Mouse (Mus musculus): ENCODE data around the gene Gm11562.

Gm11562 gene

DNA sequence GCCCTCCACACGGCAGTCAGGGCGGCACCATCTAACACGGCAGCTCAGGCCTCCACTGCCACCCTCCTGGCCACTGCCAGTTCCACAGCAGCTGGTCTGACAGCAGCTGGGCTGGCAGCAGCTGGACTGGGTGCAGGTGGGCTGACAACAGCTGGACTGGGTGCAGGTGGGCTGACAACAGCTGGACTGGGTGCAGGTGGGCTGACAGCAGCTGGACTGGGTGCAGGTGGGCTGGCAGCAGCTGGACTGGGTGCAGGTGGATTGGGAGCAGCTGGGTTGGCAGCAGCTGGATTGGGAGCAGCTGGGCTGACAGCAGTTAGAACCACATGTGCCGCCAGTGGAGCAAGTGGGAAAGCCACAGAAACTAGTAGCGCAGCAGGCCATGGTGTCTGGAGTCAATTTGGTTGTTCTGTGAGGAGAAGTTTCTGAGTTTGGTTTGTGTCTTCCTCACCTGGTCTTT, 37.0 kb downstream of the Gm11562 start, which contains the start of gene Krtap1-4:
Gene Krtap1-4, minus strand, starts transcription at position 410 of the 460 bp plus-strand sequence.
- DNase-seq (ENCODE audit: low read depth) = no peak

DNA sequence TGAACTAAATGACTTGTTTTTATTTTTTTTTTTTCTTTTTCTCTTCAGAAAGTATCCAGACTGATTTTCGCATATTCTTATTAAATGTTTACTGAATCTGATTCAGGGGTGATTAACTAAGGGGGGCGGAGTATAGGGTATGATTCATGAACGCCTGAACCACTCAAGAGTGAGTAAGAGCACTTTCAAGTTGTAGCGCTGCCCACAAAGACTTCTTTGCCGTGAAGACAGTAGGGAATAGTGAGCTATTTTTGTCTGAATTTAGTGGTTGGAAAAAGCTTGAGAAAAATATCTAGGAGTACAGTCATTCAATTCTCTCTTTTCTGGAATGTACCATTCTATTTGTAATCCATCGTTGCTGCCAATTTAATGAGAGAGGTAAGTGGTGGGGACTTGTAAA, 38.7 kb downstream of the Gm11562 start:
- DNase-seq (ENCODE audit: low read depth) = peak; percentile 2

DNA sequence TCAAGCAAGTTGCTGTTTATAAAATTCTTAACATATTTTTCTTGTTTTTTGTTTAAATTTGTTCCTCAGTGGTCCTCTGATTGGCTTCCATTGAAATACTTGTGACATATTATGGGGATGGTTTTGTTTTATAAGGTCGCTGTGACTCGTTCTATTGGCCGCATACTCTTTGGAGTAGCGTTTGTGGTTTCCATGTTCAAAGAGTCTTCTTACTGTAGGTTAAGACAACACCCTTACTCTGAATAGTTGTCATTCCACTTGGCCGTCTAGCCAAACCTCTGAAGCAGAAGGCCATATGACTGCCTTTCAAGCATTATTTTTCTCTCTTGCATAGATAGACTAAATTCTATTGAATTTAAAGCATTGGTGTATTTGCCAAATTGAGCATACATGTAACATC, 39.2 kb downstream of the Gm11562 start:
- no peak for DNase-seq (ENCODE audit: low read depth)

DNA sequence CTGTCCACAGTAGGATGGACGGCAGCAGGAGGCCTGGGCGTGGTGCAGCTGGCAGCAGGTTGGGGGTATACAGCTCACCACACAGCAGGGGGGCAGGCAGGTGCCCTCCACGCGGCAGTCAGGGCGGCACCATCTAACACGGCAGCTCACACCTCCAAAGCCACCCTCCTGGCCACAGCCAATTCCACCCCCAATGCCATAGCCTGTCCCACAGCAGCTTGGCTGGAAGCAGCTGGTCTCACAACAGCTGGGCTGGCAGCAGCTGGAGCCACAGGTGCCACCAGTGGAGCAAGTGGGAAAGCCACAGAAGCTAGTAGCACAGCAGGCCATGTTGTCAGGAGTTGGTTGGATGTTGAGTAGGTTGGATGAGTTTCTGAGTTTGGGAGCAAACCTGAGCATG, 39.6 kb downstream of the Gm11562 start, which contains the start of gene Krtap1-5:
Gene Krtap1-5, minus strand, starts transcription at position 381 of the 400 bp plus-strand sequence.
- DNase-seq (ENCODE audit: low read depth) = no peak

DNA sequence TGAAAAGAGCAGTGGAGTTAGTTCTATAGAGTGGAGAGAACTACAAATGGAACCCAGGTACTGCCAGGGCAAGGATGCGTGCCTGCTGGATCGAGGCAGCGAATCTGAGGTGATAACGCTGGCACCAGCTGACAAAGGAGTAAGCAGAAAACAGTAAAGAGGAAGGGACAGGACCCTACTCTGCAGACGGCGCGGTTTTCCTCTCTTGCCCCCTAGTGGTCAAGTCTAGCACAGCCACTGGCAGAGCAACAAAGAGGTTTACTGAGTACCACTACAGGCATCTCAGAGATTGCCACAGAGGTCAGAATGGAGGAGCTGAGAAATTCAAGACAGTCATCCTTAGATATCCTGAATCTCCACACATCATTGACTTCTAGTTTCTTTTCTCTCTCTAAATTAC, 46.1 kb downstream of the Gm11562 start:
- DNase-seq (ENCODE audit: low read depth) = peak; percentile 61

DNA sequence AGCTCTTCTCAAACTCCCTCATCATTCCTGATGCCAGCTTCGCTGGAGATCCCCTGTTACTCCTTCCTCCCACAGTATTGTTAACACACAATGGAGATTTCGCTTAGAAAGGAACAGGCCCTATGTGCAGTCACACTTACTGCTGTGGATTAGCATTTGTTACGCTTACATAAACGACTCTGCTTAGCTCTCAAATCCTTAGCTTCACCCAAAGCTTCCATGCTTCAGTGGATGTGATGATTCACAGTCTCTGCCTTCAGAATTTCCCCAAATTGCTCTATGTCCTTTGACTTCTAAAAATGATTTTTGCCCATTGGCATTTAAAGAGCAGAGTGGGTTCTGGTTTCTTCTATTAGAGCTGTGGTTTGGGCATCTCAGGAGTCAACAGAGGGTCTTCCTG, 47.1 kb downstream of the Gm11562 start:
- no peak for DNase-seq (ENCODE audit: low read depth)
